Mouse (Mus musculus): ENCODE results near the gene Cd44. TPM values are rescaled to one million over a fixed set of nuclear protein-coding genes. Genes with fewer than 3 reads are reported as not detected.

Cd44 gene
- total RNA-seq (2012; rRNA removed) (122 and 153 TPM in 2 replicates), total RNA-seq (2014; rRNA removed) (93.3 and 112 TPM in 2 replicates), polyA plus RNA-seq (2012; ENCODE audit: insufficient read length, low read depth) (95.3 and 102 TPM in 2 replicates)

DNA sequence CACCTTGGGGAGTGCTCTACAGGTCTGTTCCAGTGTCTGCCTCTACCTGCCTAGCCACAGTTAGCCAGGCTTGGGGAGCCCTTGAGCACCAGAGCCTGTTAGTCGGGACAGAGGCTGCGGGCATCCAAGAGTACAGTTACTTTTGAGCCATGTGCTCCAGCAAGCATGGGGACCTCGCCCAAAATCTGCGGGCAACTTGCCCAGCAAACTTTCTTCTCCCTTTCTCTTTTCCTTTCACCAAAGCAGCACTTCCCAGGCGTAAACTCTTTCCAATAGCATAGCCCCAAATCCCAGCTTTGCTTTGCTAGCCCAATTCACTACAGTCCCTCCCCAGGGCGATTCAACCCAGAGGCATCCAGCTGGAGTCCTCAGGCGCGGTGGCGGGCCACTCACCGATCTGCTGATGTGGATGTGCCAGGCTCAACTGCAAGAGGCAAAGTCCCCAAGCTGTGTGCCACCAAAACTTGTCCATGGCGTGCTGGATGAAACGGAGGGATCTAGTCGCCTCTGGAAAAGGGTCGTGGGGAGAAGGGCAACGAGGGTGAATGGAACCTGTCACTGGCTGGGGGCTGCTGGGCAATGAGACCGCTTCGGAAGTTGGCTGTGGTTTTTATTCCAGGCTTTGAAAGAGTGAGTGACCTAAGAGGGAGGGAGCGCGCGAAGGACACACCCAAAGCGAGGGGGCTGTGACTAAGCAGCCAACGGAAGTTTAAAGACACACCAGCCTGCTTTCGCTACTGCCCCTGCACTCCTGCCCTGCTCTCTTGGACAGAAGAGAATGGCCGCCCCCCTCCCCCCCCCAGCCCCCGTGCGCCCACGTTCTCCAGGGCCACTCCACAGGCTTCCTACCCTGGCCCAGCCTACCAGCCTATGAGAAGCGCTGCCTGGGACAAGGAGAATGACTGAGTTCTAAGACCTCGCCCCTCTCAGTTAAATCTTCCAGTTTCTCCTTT is at the start of gene Cd44:
Gene Cd44 (minus strand): TSS at position 791 of the 953 bp plus-strand sequence.
- no peak for TF ChIP-seq ETS1 (conservative IDR thresholded peaks at IDR 0.05; ENCODE audit: low read depth, low read length)
- TF ChIP-seq CHD1 (IDR thresholded peaks at IDR 0.05; ENCODE audit: low read depth, low read length) = peak; percentile 26; the same call in 1 of the 2 replicates
- 0 out of 2 replicates have a peak, but pooled peaks have one; percentile 37 for TF ChIP-seq MAX (IDR thresholded peaks at IDR 0.05; ENCODE audit: low read length)
- peak; percentile 27; the same call in 1 of the 2 replicates for TF ChIP-seq MYC (IDR thresholded peaks at IDR 0.05; ENCODE audit: low read depth, low read length)
- 0 out of 2 replicates have a peak, but pooled peaks have one; percentile 3 for TF ChIP-seq SMC3 (IDR thresholded peaks at IDR 0.05; ENCODE audit: low read depth, low read length)
- TF ChIP-seq RCOR1 (conservative IDR thresholded peaks at IDR 0.05; ENCODE audit: low read depth, low read length) = no peak; the same call in 1 of the 2 replicates
- TF ChIP-seq ZNF384 (IDR thresholded peaks at IDR 0.05; ENCODE audit: low read depth, low read length) = no peak
- peak; percentile 92 for TF ChIP-seq POLR2A (IDR thresholded peaks at IDR 0.05; ENCODE audit: low read depth, low read length)
- TF ChIP-seq SIN3A (IDR thresholded peaks at IDR 0.05; ENCODE audit: low read length) = no peak; the same call in 1 of the 2 replicates
- TF ChIP-seq NELFE (IDR thresholded peaks at IDR 0.05; ENCODE audit: low read depth, low read length) = peak; percentile 89
- TF ChIP-seq MXI1 (IDR thresholded peaks at IDR 0.05; ENCODE audit: low read depth, low read length) = peak; percentile 64
- peak; percentile 88 for TF ChIP-seq TCF12 (IDR thresholded peaks at IDR 0.05; ENCODE audit: low read depth, low read length)
- TF ChIP-seq ZMIZ1 (IDR thresholded peaks at IDR 0.05; ENCODE audit: low read depth, low read length) = peak; percentile 82; the same call in 1 of the 2 replicates
- peak; percentile 53; the same call in 1 of the 2 replicates for TF ChIP-seq POLR2AphosphoS2 (IDR thresholded peaks at IDR 0.05; ENCODE audit: low read depth, low read length)
- TF ChIP-seq MEF2A (IDR thresholded peaks at IDR 0.05; ENCODE audit: borderline replicate concordance, low read depth, low read length) = 0 out of 2 replicates have a peak, but pooled peaks have one; percentile 2
- TF ChIP-seq USF1 (IDR thresholded peaks at IDR 0.05; ENCODE audit: low read depth, low read length) = no peak
- peak; percentile 96 for TF ChIP-seq TBP (conservative IDR thresholded peaks at IDR 0.05; ENCODE audit: low read depth, low read length)
- Histone ChIP-seq H3K4me1 (ENCODE audit: control insufficient read depth in 1 of 2, insufficient read depth in 2 of 2) (peaks cover 10 to 40% of the 10 kb centered on the region in 2 experiments), H3K9ac (ENCODE audit: insufficient read depth, low read depth) (peak within 1 kb of the TSS; percentile 80), H3K4me2 (ENCODE audit: insufficient read depth, low read depth, poor library complexity, severe bottlenecking) (peak within 1 kb of the TSS; percentile 67), H3K36me3 (replicated peaks in 1 of 2; ENCODE audit: control insufficient read depth in 1 of 2, insufficient read depth in 1 of 2, low read length in 1 of 2) (peaks cover 0 to 13% of the 10 kb centered on the region in 2 experiments), H3K27ac (ENCODE audit: insufficient read depth, low read depth) (peak within 1 kb of the TSS; percentile 66), H3K4me3 (replicated peaks in 1 of 3; ENCODE audit: low read depth in 2 of 3, low read length in 2 of 3, poor library complexity in 1 of 3) (peak within 1 kb of the TSS; percentile 65 to 97 (median 83)), H3K79me2 (replicated peaks; ENCODE audit: control insufficient read depth, extremely low read depth, insufficient read depth, poor library complexity, severe bottlenecking) (peaks cover 46% of the 10 kb centered on the region), H3K9me3 (replicated peaks; ENCODE audit: low read length) (no peaks in the 10 kb centered on the region), H3K27me3 (replicated peaks) (no peaks in the 10 kb centered on the region)
- peak; percentile 78 for DNase-seq (ENCODE audit: extremely low read depth)
- in situ Hi-C loops (cut with MboI; ENCODE audit: low pct_ligation_motif_present, low pct_unique_long_range_greater_than_20kb, low sequenced_read_pairs) = no loop called here
- dilution Hi-C loops (cut with MboI; ENCODE audit: extremely low pct_ligation_motif_present, extremely low pct_unique_long_range_greater_than_20kb, low sequenced_read_pairs) = no loop called here

DNA sequence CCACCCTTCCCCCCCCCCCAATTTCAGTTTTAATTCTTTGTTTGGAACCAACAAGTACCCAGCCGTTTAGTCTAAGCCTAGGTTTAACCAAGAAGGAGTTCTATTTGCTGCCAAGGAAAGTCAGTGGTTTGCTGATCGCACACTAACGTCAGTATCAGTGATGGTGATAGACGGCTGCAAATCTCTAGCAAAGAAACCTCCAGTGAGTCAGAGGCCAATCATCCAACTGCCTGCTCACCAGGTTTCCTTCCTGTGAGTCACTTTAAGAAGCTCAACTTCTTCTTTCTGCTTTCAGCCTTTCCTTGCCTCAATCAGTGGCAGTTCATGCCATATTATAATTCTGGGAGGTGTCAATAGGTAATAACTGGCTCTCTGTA is 47.0 kb upstream of the Cd44 start:
- H3K27ac ChIP-seq (ENCODE audit: insufficient read depth, low read depth) = peak overlapping the region; percentile 91; the same call in 1 of the 2 replicates
- TF ChIP-seq JUND (conservative IDR thresholded peaks at IDR 0.05; ENCODE audit: low read depth, low read length) = peak; percentile 83
- no peak for TF ChIP-seq ZKSCAN1 (IDR thresholded peaks at IDR 0.05; ENCODE audit: borderline replicate concordance, low read depth, low read length)
- TF ChIP-seq PAX5 (IDR thresholded peaks at IDR 0.05; ENCODE audit: low read length) = no peak
- peak; percentile 89 for TF ChIP-seq ETS1 (conservative IDR thresholded peaks at IDR 0.05; ENCODE audit: low read depth, low read length)
- peak; percentile 78 for TF ChIP-seq JUN (IDR thresholded peaks at IDR 0.05; ENCODE audit: insufficient read depth, low read depth, low read length)
- TF ChIP-seq NELFE (IDR thresholded peaks at IDR 0.05; ENCODE audit: low read depth, low read length) = no peak
- TF ChIP-seq MXI1 (IDR thresholded peaks at IDR 0.05; ENCODE audit: low read depth, low read length) = no peak
- TF ChIP-seq POLR2AphosphoS2 (IDR thresholded peaks at IDR 0.05; ENCODE audit: low read depth, low read length) = no peak
- peak; percentile 4; the same call in 1 of the 2 replicates for TF ChIP-seq SMC3 (IDR thresholded peaks at IDR 0.05; ENCODE audit: low read depth, low read length)
- TF ChIP-seq EP300 (IDR thresholded peaks at IDR 0.05; ENCODE audit: low read length) = peak; percentile 94
- TF ChIP-seq SIN3A (IDR thresholded peaks at IDR 0.05; ENCODE audit: low read length) = no peak
- TF ChIP-seq POLR2A (IDR thresholded peaks at IDR 0.05; ENCODE audit: low read depth, low read length) = peak; percentile 39; the same call in 1 of the 2 replicates
- TF ChIP-seq MYC (IDR thresholded peaks at IDR 0.05; ENCODE audit: low read depth, low read length) = no peak
- TF ChIP-seq IRF4 (IDR thresholded peaks at IDR 0.05; ENCODE audit: low read depth, low read length) = peak; percentile 93
- peak; percentile 70; the same call in 1 of the 2 replicates for TF ChIP-seq BHLHE40 (IDR thresholded peaks at IDR 0.05; ENCODE audit: low read depth, low read length)
- TF ChIP-seq USF2 (conservative IDR thresholded peaks at IDR 0.05; ENCODE audit: low read depth, low read length) = no peak
- TF ChIP-seq ZNF384 (IDR thresholded peaks at IDR 0.05; ENCODE audit: low read depth, low read length) = no peak
- TF ChIP-seq USF1 (IDR thresholded peaks at IDR 0.05; ENCODE audit: low read depth, low read length) = no peak
- TF ChIP-seq ZMIZ1 (IDR thresholded peaks at IDR 0.05; ENCODE audit: low read depth, low read length) = no peak
- TF ChIP-seq TBP (conservative IDR thresholded peaks at IDR 0.05; ENCODE audit: low read depth, low read length) = peak; percentile 78
- no peak for TF ChIP-seq E2F4 (IDR thresholded peaks at IDR 0.05; ENCODE audit: insufficient replicate concordance, low read depth, low read length)

More for the DNA sequence above, 47.0 kb upstream of the Cd44 start:
- Histone ChIP-seq H3K4me2 (ENCODE audit: insufficient read depth, low read depth, poor library complexity, severe bottlenecking) (peak overlapping the region; percentile 73), H3K36me3 (replicated peaks in 1 of 2; ENCODE audit: control insufficient read depth in 1 of 2, insufficient read depth in 1 of 2, low read length in 1 of 2) (peaks cover 4 to 8% of the 10 kb centered on the region in 2 experiments), H3K9ac (ENCODE audit: insufficient read depth, low read depth) (peak overlapping the region; percentile 68), H3K4me1 (ENCODE audit: control insufficient read depth in 1 of 2, insufficient read depth in 2 of 2) (peaks cover 20 to 58% of the 10 kb centered on the region in 2 experiments), H3K27me3 (replicated peaks) (no peaks in the 10 kb centered on the region), H3K79me2 (replicated peaks; ENCODE audit: control insufficient read depth, extremely low read depth, insufficient read depth, poor library complexity, severe bottlenecking) (no peaks in the 10 kb centered on the region; the same call in 1 of the 2 replicates), H3K4me3 (replicated peaks in 1 of 3; ENCODE audit: low read depth in 2 of 3, low read length in 2 of 3, poor library complexity in 1 of 3) (no peak overlapping the region), H3K9me3 (replicated peaks; ENCODE audit: low read length) (peaks cover 2% of the 10 kb centered on the region)
- DNase-seq (ENCODE audit: extremely low read depth) = peak; percentile 94
- in situ Hi-C loops (cut with MboI; ENCODE audit: low pct_ligation_motif_present, low pct_unique_long_range_greater_than_20kb, low sequenced_read_pairs) = no loop called here
- dilution Hi-C loops (cut with MboI; ENCODE audit: extremely low pct_ligation_motif_present, extremely low pct_unique_long_range_greater_than_20kb, low sequenced_read_pairs) = no loop called here

All from CH12.LX (cell line).